Mouse (Mus musculus): ENCODE results near the gene Xpc.

The Xpc gene

GRCm38 (mm10) chr6:91527227-91527860, 11.7 kb upstream of the Xpc start:
- no peak for ATAC-seq (ENCODE audit: insufficient number of reproducible peaks, low FRiP score, low TSS enrichment)

GRCm38 (mm10) chr6:91525544-91525943, 9.9 kb upstream of the Xpc start:
- no peak for ATAC-seq (ENCODE audit: insufficient number of reproducible peaks, low FRiP score, low TSS enrichment)

- ATAC-seq (ENCODE audit: insufficient number of reproducible peaks, low FRiP score, low TSS enrichment), result no peak
Observed at GRCm38 (mm10) chr6:91522816-91523215, 7.1 kb upstream of the Xpc start.

GRCm38 (mm10) chr6:91518454-91519020, 2.8 kb upstream of the Xpc start:
- no peak for ATAC-seq (ENCODE audit: insufficient number of reproducible peaks, low FRiP score, low TSS enrichment)

- ATAC-seq (ENCODE audit: insufficient number of reproducible peaks, low FRiP score, low TSS enrichment), result no peak
Observed at GRCm38 (mm10) chr6:91514737-91515362, 838 bp downstream of the Xpc start.

GRCm38 (mm10) chr6:91514135-91514534, 1.6 kb downstream of the Xpc start:
- no peak for ATAC-seq (ENCODE audit: insufficient number of reproducible peaks, low FRiP score, low TSS enrichment)

GRCm38 (mm10) chr6:91510211-91510610, 5.5 kb downstream of the Xpc start:
- ATAC-seq (ENCODE audit: insufficient number of reproducible peaks, low FRiP score, low TSS enrichment), result no peak

- no peak for ATAC-seq (ENCODE audit: insufficient number of reproducible peaks, low FRiP score, low TSS enrichment)
Observed at GRCm38 (mm10) chr6:91509326-91509725, 6.4 kb downstream of the Xpc start.

- no peak for ATAC-seq (ENCODE audit: insufficient number of reproducible peaks, low FRiP score, low TSS enrichment)
Observed at GRCm38 (mm10) chr6:91508041-91508440, 7.6 kb downstream of the Xpc start.

GRCm38 (mm10) chr6:91506036-91506435, 9.7 kb downstream of the Xpc start:
- no peak for ATAC-seq (ENCODE audit: insufficient number of reproducible peaks, low FRiP score, low TSS enrichment)

GRCm38 (mm10) chr6:91503302-91503701, 12.4 kb downstream of the Xpc start:
- ATAC-seq (ENCODE audit: insufficient number of reproducible peaks, low FRiP score, low TSS enrichment), result no peak

GRCm38 (mm10) chr6:91494526-91494925, 21.2 kb downstream of the Xpc start:
- ATAC-seq (ENCODE audit: insufficient number of reproducible peaks, low FRiP score, low TSS enrichment), result no peak

GRCm38 (mm10) chr6:91493053-91493452, 22.6 kb downstream of the Xpc start:
- no peak for ATAC-seq (ENCODE audit: insufficient number of reproducible peaks, low FRiP score, low TSS enrichment)

GRCm38 (mm10) chr6:91491004-91491403, 24.7 kb downstream of the Xpc start:
- ATAC-seq (ENCODE audit: insufficient number of reproducible peaks, low FRiP score, low TSS enrichment), result no peak

- ATAC-seq (ENCODE audit: insufficient number of reproducible peaks, low FRiP score, low TSS enrichment), result no peak
Observed at GRCm38 (mm10) chr6:91489872-91490271, 25.8 kb downstream of the Xpc start.

GRCm38 (mm10) chr6:91488496-91489212, 27.0 kb downstream of the Xpc start:
- ATAC-seq (ENCODE audit: insufficient number of reproducible peaks, low FRiP score, low TSS enrichment), result no peak

GRCm38 (mm10) chr6:91486736-91487453, 28.8 kb downstream of the Xpc start:
- ATAC-seq (ENCODE audit: insufficient number of reproducible peaks, low FRiP score, low TSS enrichment), result no peak

- no peak for ATAC-seq (ENCODE audit: insufficient number of reproducible peaks, low FRiP score, low TSS enrichment)
Observed at GRCm38 (mm10) chr6:91483371-91483770, 32.3 kb downstream of the Xpc start.

- no peak for ATAC-seq (ENCODE audit: insufficient number of reproducible peaks, low FRiP score, low TSS enrichment)
Observed at GRCm38 (mm10) chr6:91476541-91476940, 39.1 kb downstream of the Xpc start.

GRCm38 (mm10) chr6:91474441-91475190, 41.1 kb downstream of the Xpc start:
- ATAC-seq (ENCODE audit: insufficient number of reproducible peaks, low FRiP score, low TSS enrichment), result no peak
